In the genomic region with DNA sequence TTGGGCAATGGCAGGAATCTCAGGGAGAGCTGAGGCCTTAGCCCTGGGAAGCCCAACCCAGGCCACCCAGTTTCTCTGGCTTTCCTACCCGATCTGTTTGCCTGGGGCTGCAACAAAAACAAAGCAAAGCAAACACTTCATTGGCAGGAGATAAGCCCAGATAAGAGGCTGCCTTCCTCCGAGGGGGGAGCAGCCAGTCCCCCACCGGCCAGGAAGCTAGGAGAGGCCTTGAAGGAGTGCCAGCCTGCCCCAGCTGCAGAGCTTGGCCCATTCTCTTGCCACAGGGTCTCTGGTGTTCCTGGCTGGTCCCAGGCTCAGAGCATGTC, we compare ENCODE assay signal across 8 mouse cellular contexts. TPM values are rescaled to one million over a fixed set of nuclear protein-coding genes. Genes with fewer than 3 reads are reported as not detected.
A peak's percentile ranks its signal among the peaks of the same experiment; 100 is the strongest.
DNase-seq lines count a peak whose midpoint lies in the region; ATAC-seq lines count a peak whose summit lies in the region.

No protein-coding gene starts in this region.

- WGBS in heart, embryonic 10.5 days = 2% methylated on average over 3 of the region's 3 CpGs
- WGBS in lung, embryonic 15.5 days = 2% methylated on average over 3 of the region's 3 CpGs

- H3K36me3 ChIP-seq in heart, embryonic 10.5 days = peaks cover 51% of the 10 kb centered on the region
- H3K36me3 ChIP-seq in lung, embryonic 15.5 days = peaks cover 35% of the 10 kb centered on the region

- no peaks in the 10 kb centered on the region for H3K9me3 ChIP-seq in heart, embryonic 10.5 days
- no peaks in the 10 kb centered on the region for H3K9me3 ChIP-seq in lung, embryonic 15.5 days

- 0 out of 2 replicates have a peak, but pooled peaks have one; percentile 2 for ATAC-seq in lung, embryonic 15.5 days (ENCODE audit: borderline replicate concordance, extremely low read depth, low FRiP score, low TSS enrichment)

- H3K27me3 ChIP-seq in heart, embryonic 10.5 days (ENCODE audit: insufficient read depth, poor library complexity, severe bottlenecking) = no peaks in the 10 kb centered on the region
- no peaks in the 10 kb centered on the region for H3K27me3 ChIP-seq in lung, embryonic 15.5 days

- peak overlapping the region; percentile 90 for H3K27ac ChIP-seq in heart, embryonic 10.5 days
- H3K27ac ChIP-seq in lung, embryonic 15.5 days = peak overlapping the region; percentile 98

- peak; percentile 84 for DNase-seq in 416B (ENCODE audit: low read depth)
- peak; percentile 82 for DNase-seq in adrenal gland, adult 8-10 months
- DNase-seq in heart, embryonic 10.5 days (ENCODE audit: low spot score) = no peak
- peak; percentile 59 to 73 for DNase-seq in kidney, adult 8-10 months
- DNase-seq in testis, postnatal 10 days (ENCODE audit: low spot score) = peak; percentile 68
- DNase-seq in left cerebral cortex, adult 8-10 months (ENCODE audit: low spot score in 2 of 2) = no peak
- DNase-seq in adipocyte (ENCODE audit: low spot score) = no peak

- peaks cover 54% of the 10 kb centered on the region for H3K4me1 ChIP-seq in heart, embryonic 10.5 days
- peaks cover 30% of the 10 kb centered on the region for H3K4me1 ChIP-seq in lung, embryonic 15.5 days

- peak overlapping the region; percentile 68; the same call in 1 of the 2 replicates for H3K9ac ChIP-seq in lung, embryonic 15.5 days

- H3K4me3 ChIP-seq in heart, embryonic 10.5 days = peak overlapping the region; percentile 73
- H3K4me3 ChIP-seq in lung, embryonic 15.5 days = peak overlapping the region; percentile 65

- H3K4me2 ChIP-seq in lung, embryonic 15.5 days = peak overlapping the region; percentile 79

RNA-seq across cellular contexts. Expression of gene Gpr137, which starts 10.4 kb away (rescaled TPM):
- total RNA-seq in adrenal gland, adult 8-10 months (2022) = 10 to 100 TPM; 55.6 to 66.1 (median 63.4) TPM
- polyA plus RNA-seq in heart, embryonic 10.5 days (2016; fragmentation: Nextera tagmentation; extraction: Ambion mirVana) = 20.3 and 23.3 TPM in 2 replicates
- polyA plus RNA-seq in lung, embryonic 15.5 days (2015; fragmentation: Nextera tagmentation; extraction: Ambion mirVana) = 28.1 and 31.0 TPM in 2 replicates
- 100 to 1,000 TPM; 101 to 106 (median 104) TPM for total RNA-seq in left cerebral cortex, adult 8-10 months (2022)

RNA-seq across cellular contexts. Expression of gene Bad, which starts 11.0 kb away (rescaled TPM):
- 10 to 100 TPM; 49.9 to 63.1 (median 56.6) TPM for total RNA-seq in adrenal gland, adult 8-10 months (2022)
- polyA plus RNA-seq in heart, embryonic 10.5 days (2016; fragmentation: Nextera tagmentation; extraction: Ambion mirVana) = 61.3 and 62.0 TPM in 2 replicates
- 74.4 and 80.0 TPM in 2 replicates for polyA plus RNA-seq in lung, embryonic 15.5 days (2015; fragmentation: Nextera tagmentation; extraction: Ambion mirVana)
- 10 to 100 TPM; 34.6 to 44.9 (median 37.6) TPM for total RNA-seq in left cerebral cortex, adult 8-10 months (2022)

RNA-seq across cellular contexts. Expression of gene Kcnk4, which starts 18.4 kb away (rescaled TPM):
- total RNA-seq in adrenal gland, adult 8-10 months (2022) = under 1 TPM in 2 of 4 experiments, not detected in 2; 0.14 to 0.24 TPM
- 0.25 and 0.32 TPM in 2 replicates for polyA plus RNA-seq in heart, embryonic 10.5 days (2016; fragmentation: Nextera tagmentation; extraction: Ambion mirVana)
- 0.13 and 0.22 TPM in 2 replicates for polyA plus RNA-seq in lung, embryonic 15.5 days (2015; fragmentation: Nextera tagmentation; extraction: Ambion mirVana)
- 10 to 100 TPM; 25.0 to 31.5 (median 25.7) TPM for total RNA-seq in left cerebral cortex, adult 8-10 months (2022)

RNA-seq across cellular contexts. Expression of gene Ppp1r14b, which starts 22.1 kb away (rescaled TPM):
- 100 to 1,000 TPM; 153 to 231 (median 191) TPM for total RNA-seq in adrenal gland, adult 8-10 months (2022)
- polyA plus RNA-seq in heart, embryonic 10.5 days (2016; fragmentation: Nextera tagmentation; extraction: Ambion mirVana) = 169 and 191 TPM in 2 replicates
- polyA plus RNA-seq in lung, embryonic 15.5 days (2015; fragmentation: Nextera tagmentation; extraction: Ambion mirVana) = 141 and 160 TPM in 2 replicates
- total RNA-seq in left cerebral cortex, adult 8-10 months (2022) = 10 to 100 TPM; 56.6 to 72.1 (median 59.0) TPM

RNA-seq across cellular contexts. Expression of gene Plcb3, which starts 23.6 kb away (rescaled TPM):
- 10 to 100 TPM; 40.1 to 83.9 (median 62.1) TPM for total RNA-seq in adrenal gland, adult 8-10 months (2022)
- polyA plus RNA-seq in heart, embryonic 10.5 days (2016; fragmentation: Nextera tagmentation; extraction: Ambion mirVana) = 26.1 and 31.9 TPM in 2 replicates
- polyA plus RNA-seq in lung, embryonic 15.5 days (2015; fragmentation: Nextera tagmentation; extraction: Ambion mirVana) = 53.5 and 53.9 TPM in 2 replicates
- total RNA-seq in left cerebral cortex, adult 8-10 months (2022) = 10 to 100 TPM; 13.8 to 18.2 (median 14.5) TPM

Comparison
In these comparisons a context has a peak if more than half of its experiments do, and no peak if none do; other contexts are left out.
1. DNase-seq: peak in 416B (single experiment), adrenal gland, adult 8-10 months (single experiment), kidney, adult 8-10 months (2 of 2) and testis, postnatal 10 days (single experiment); none in heart, embryonic 10.5 days (single experiment), left cerebral cortex, adult 8-10 months (0 of 2) and adipocyte (single experiment).
2. RNA of gene Kcnk4, which starts 18.4 kb away (total RNA-seq): 25.0 to 31.5 TPM in left cerebral cortex, adult 8-10 months; 0.14 to 0.24 TPM in adrenal gland, adult 8-10 months; every median in the first group is over 10 times any median in the second.